Mouse (Mus musculus): ENCODE data around the gene Tmem106c. TPM values are rescaled to one million over a fixed set of nuclear protein-coding genes. Genes with fewer than 3 reads are reported as not detected.

The Tmem106c gene
- polyA plus RNA-seq, 1 experiment from 2014 or later = 30.3 TPM

GRCm38 (mm10) chr15:97956416-97956815, 7.6 kb upstream of the Tmem106c start:
- no peak overlapping the region for H3K4me2 ChIP-seq (replicated peaks; ENCODE audit: low read depth, low read length)
- no peak for DNase-seq (ENCODE audit: low spot score)
- H3K9me3 ChIP-seq (ENCODE audit: low read length) = no peaks in the 10 kb centered on the region
- no peak overlapping the region for H3K4me3 ChIP-seq (ENCODE audit: low read depth, low read length)
- no peak for TF ChIP-seq CTCF (IDR thresholded peaks at IDR 0.05)
- no peak for TF ChIP-seq EP300 (IDR thresholded peaks at IDR 0.05)
- WGBS = 67% methylated on average over 11 of the region's 11 CpGs
- ATAC-seq = no peak
- H3K27me3 ChIP-seq (replicated peaks; ENCODE audit: insufficient read depth, low read length) = no peaks in the 10 kb centered on the region
- H3K4me1 ChIP-seq (ENCODE audit: insufficient read depth, low read depth, low read length) = no peaks in the 10 kb centered on the region
- H3K36me3 ChIP-seq (ENCODE audit: insufficient read depth, low read length) = no peaks in the 10 kb centered on the region
- no peak overlapping the region for H3K9ac ChIP-seq (replicated peaks; ENCODE audit: low read depth)
- no peak overlapping the region for H3K27ac ChIP-seq (ENCODE audit: low read length)

GRCm38 (mm10) chr15:97963329-97963988, 541 bp upstream of the Tmem106c start:
- H3K27me3 ChIP-seq (replicated peaks; ENCODE audit: insufficient read depth, low read length) = no peaks in the 10 kb centered on the region
- peak overlapping the region; percentile 40 for H3K27ac ChIP-seq (ENCODE audit: low read length)
- H3K4me1 ChIP-seq (ENCODE audit: insufficient read depth, low read depth, low read length) = no peaks in the 10 kb centered on the region; the same call in 1 of the 2 replicates
- peak overlapping the region; percentile 48 for H3K9ac ChIP-seq (replicated peaks; ENCODE audit: low read depth)
- peak overlapping the region; percentile 71 for H3K4me2 ChIP-seq (replicated peaks; ENCODE audit: low read depth, low read length)
- no peaks in the 10 kb centered on the region for H3K36me3 ChIP-seq (ENCODE audit: insufficient read depth, low read length)
- TF ChIP-seq CTCF (IDR thresholded peaks at IDR 0.05) (peak; percentile 28; the same call in 1 of the 2 replicates), EP300 (IDR thresholded peaks at IDR 0.05) (no peak)
- peak overlapping the region; percentile 74 for H3K4me3 ChIP-seq (ENCODE audit: low read depth, low read length)
- no peak for DNase-seq (ENCODE audit: low spot score)
- ATAC-seq = peak; percentile 1; the same call in 1 of the 2 replicates
- H3K9me3 ChIP-seq (ENCODE audit: low read length) = no peaks in the 10 kb centered on the region
- WGBS = 7% methylated on average over 13 of the region's 13 CpGs

- no peak for DNase-seq (ENCODE audit: low spot score)
- peak overlapping the region; percentile 74 for H3K4me3 ChIP-seq (ENCODE audit: low read depth, low read length)
- no peak for ATAC-seq
- H3K27me3 ChIP-seq (replicated peaks; ENCODE audit: insufficient read depth, low read length) = no peaks in the 10 kb centered on the region
- no peaks in the 10 kb centered on the region for H3K9me3 ChIP-seq (ENCODE audit: low read length)
- H3K36me3 ChIP-seq (ENCODE audit: insufficient read depth, low read length) = no peaks in the 10 kb centered on the region
- peak overlapping the region; percentile 71 for H3K4me2 ChIP-seq (replicated peaks; ENCODE audit: low read depth, low read length)
- no peaks in the 10 kb centered on the region; the same call in 1 of the 2 replicates for H3K4me1 ChIP-seq (ENCODE audit: insufficient read depth, low read depth, low read length)
- H3K27ac ChIP-seq (ENCODE audit: low read length) = no peak overlapping the region
- TF ChIP-seq CTCF (IDR thresholded peaks at IDR 0.05) (no peak), EP300 (IDR thresholded peaks at IDR 0.05) (no peak)
- peak overlapping the region; percentile 41; the same call in 1 of the 2 replicates for H3K9ac ChIP-seq (replicated peaks; ENCODE audit: low read depth)
- 24% methylated on average over 7 of the region's 7 CpGs for WGBS
Observed at GRCm38 (mm10) chr15:97964836-97965187, 812 bp downstream of the Tmem106c start.

GRCm38 (mm10) chr15:97965311-97966045, 1.5 kb downstream of the Tmem106c start:
- ATAC-seq = no peak

GRCm38 (mm10) chr15:97970299-97970698, 6.3 kb downstream of the Tmem106c start:
- ATAC-seq (no peak), DNase-seq (ENCODE audit: low spot score) (no peak)
- no peaks in the 10 kb centered on the region for H3K9me3 ChIP-seq (ENCODE audit: low read length)
- no peak overlapping the region for H3K4me2 ChIP-seq (replicated peaks; ENCODE audit: low read depth, low read length)
- H3K27ac ChIP-seq (ENCODE audit: low read length) = no peak overlapping the region
- no peaks in the 10 kb centered on the region for H3K27me3 ChIP-seq (replicated peaks; ENCODE audit: insufficient read depth, low read length)
- H3K4me3 ChIP-seq (ENCODE audit: low read depth, low read length) = no peak overlapping the region
- no peaks in the 10 kb centered on the region for H3K36me3 ChIP-seq (ENCODE audit: insufficient read depth, low read length)
- 44% methylated on average over 6 of the region's 6 CpGs for WGBS
- no peak overlapping the region for H3K9ac ChIP-seq (replicated peaks; ENCODE audit: low read depth)
- no peaks in the 10 kb centered on the region for H3K4me1 ChIP-seq (ENCODE audit: insufficient read depth, low read depth, low read length)
- TF ChIP-seq CTCF (IDR thresholded peaks at IDR 0.05) (peak; percentile 74), EP300 (IDR thresholded peaks at IDR 0.05) (no peak)

More at GRCm38 (mm10) chr15:97965311-97966045, 1.5 kb downstream of the Tmem106c start:
- 64% methylated on average over 17 of the region's 17 CpGs for WGBS
- no peaks in the 10 kb centered on the region for H3K27me3 ChIP-seq (replicated peaks; ENCODE audit: insufficient read depth, low read length)
- no peak for TF ChIP-seq EP300 (IDR thresholded peaks at IDR 0.05)
- no peak for TF ChIP-seq CTCF (IDR thresholded peaks at IDR 0.05)
- H3K4me1 ChIP-seq (ENCODE audit: insufficient read depth, low read depth, low read length) = no peaks in the 10 kb centered on the region; the same call in 1 of the 2 replicates
- no peaks in the 10 kb centered on the region for H3K36me3 ChIP-seq (ENCODE audit: insufficient read depth, low read length)
- H3K27ac ChIP-seq (ENCODE audit: low read length) = no peak overlapping the region
- DNase-seq (ENCODE audit: low spot score) = no peak
- H3K9ac ChIP-seq (replicated peaks; ENCODE audit: low read depth) = no peak overlapping the region
- H3K9me3 ChIP-seq (ENCODE audit: low read length) = no peaks in the 10 kb centered on the region
- no peak overlapping the region for H3K4me3 ChIP-seq (ENCODE audit: low read depth, low read length)
- no peak overlapping the region for H3K4me2 ChIP-seq (replicated peaks; ENCODE audit: low read depth, low read length)

GRCm38 (mm10) chr15:97972580-97972979, 8.6 kb downstream of the Tmem106c start:
- no peak overlapping the region for H3K27ac ChIP-seq (ENCODE audit: low read length)
- H3K27me3 ChIP-seq (replicated peaks; ENCODE audit: insufficient read depth, low read length) = no peaks in the 10 kb centered on the region
- no peak for DNase-seq (ENCODE audit: low spot score)
- no peak overlapping the region for H3K4me2 ChIP-seq (replicated peaks; ENCODE audit: low read depth, low read length)
- no peaks in the 10 kb centered on the region for H3K4me1 ChIP-seq (ENCODE audit: insufficient read depth, low read depth, low read length)
- ATAC-seq = no peak
- TF ChIP-seq CTCF (IDR thresholded peaks at IDR 0.05) = no peak
- no peak for TF ChIP-seq EP300 (IDR thresholded peaks at IDR 0.05)
- H3K9ac ChIP-seq (replicated peaks; ENCODE audit: low read depth) = no peak overlapping the region
- WGBS = 81% methylated on average over 6 of the region's 6 CpGs
- no peaks in the 10 kb centered on the region for H3K36me3 ChIP-seq (ENCODE audit: insufficient read depth, low read length)
- no peak overlapping the region for H3K4me3 ChIP-seq (ENCODE audit: low read depth, low read length)
- H3K9me3 ChIP-seq (ENCODE audit: low read length) = no peaks in the 10 kb centered on the region

Measured in lung, postnatal 0 days (tissue).